Mouse (Mus musculus) bone marrow, adult 2 months (tissue): ENCODE results near the gene Adora3.

Source experiments
- CTCF ChIP-seq: fragments of 200-500 bp; IDR thresholded peaks from 2 replicates; pipeline ENCODE4 v1.5.1; 2011; ENCODE audit warnings: low read length, control low read depth; ENCODE audit not compliant: control insufficient read depth, insufficient read depth
- POLR2A ChIP-seq: fragments of 200-500 bp; IDR thresholded peaks from 2 replicates; pipeline ENCODE4 v1.6.1; 2011; ENCODE audit warnings: low read depth, mild to moderate bottlenecking, control low read depth, low read length, borderline replicate concordance; ENCODE audit not compliant: control insufficient read depth

DNA sequence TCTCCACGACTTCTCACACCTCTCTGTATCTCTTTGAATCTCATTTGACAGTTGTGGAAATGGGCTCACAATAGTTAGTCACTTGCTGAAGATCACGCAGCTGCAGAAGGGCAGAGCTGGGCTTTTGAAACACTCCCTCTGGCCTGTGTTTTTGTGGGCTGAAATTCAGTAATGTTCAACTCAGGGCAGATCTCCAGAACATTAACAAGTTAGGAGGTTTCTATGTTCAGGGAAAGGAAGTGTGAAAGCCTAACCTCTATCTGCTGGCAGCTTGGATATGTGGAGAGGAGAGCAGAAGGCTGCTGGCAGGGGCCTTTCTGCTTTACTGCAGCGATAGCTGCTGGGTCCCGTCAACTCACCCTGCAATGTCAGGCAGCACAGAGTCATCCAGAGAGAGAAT, 19.6 kb downstream of the Adora3 start:
- no peak for TF ChIP-seq CTCF
- TF ChIP-seq POLR2A = no peak
